Mouse (Mus musculus): ENCODE data around the gene Rabgap1l.

Gene Rabgap1l

GRCm38 (mm10) chr1:160227850-160228249 lies 565.2 kb downstream of the Rabgap1l start:
- DNase-seq, result no peak

GRCm38 (mm10) chr1:160227196-160227595 lies 565.8 kb downstream of the Rabgap1l start:
- no peak for DNase-seq

- no peak for DNase-seq
These were observed 568.9 kb downstream of the Rabgap1l start for GRCm38 (mm10) chr1:160224093-160224492.

GRCm38 (mm10) chr1:160217898-160218297 lies 575.1 kb downstream of the Rabgap1l start:
- DNase-seq, result no peak

GRCm38 (mm10) chr1:160214171-160214570 lies 578.8 kb downstream of the Rabgap1l start:
- no peak for DNase-seq

- DNase-seq, result peak; percentile 100
These were observed 580.0 kb downstream of the Rabgap1l start, which contains the start of gene Cacybp for GRCm38 (mm10) chr1:160212703-160213669. Gene Cacybp, minus strand, starts transcription at chr1:160212875.

GRCm38 (mm10) chr1:160212123-160212691 lies 580.8 kb downstream of the Rabgap1l start:
- no peak for DNase-seq

- no peak for DNase-seq
These were observed 581.4 kb downstream of the Rabgap1l start for GRCm38 (mm10) chr1:160211597-160212122.

GRCm38 (mm10) chr1:160210566-160210965 lies 582.4 kb downstream of the Rabgap1l start:
- DNase-seq, result no peak

GRCm38 (mm10) chr1:160209844-160210243 lies 583.2 kb downstream of the Rabgap1l start:
- DNase-seq, result no peak

- no peak for DNase-seq
These were observed 587.5 kb downstream of the Rabgap1l start for GRCm38 (mm10) chr1:160205486-160205885.

- DNase-seq, result no peak
These were observed 597.7 kb downstream of the Rabgap1l start for GRCm38 (mm10) chr1:160195337-160195663.

GRCm38 (mm10) chr1:160194529-160195336 lies 598.3 kb downstream of the Rabgap1l start, which contains the start of gene Mrps14:
Gene Mrps14, plus strand, starts transcription at chr1:160195215.
- peak; percentile 97 to 98 for DNase-seq

GRCm38 (mm10) chr1:160184506-160184905 lies 608.5 kb downstream of the Rabgap1l start:
- DNase-seq, result no peak

- DNase-seq, result no peak
These were observed 611.8 kb downstream of the Rabgap1l start for GRCm38 (mm10) chr1:160181216-160181615.

GRCm38 (mm10) chr1:160176903-160177302 lies 616.1 kb downstream of the Rabgap1l start:
- no peak for DNase-seq
